Mouse (Mus musculus) liver, postnatal 0 days (tissue): ENCODE results near the gene Ece1.

Source experiments
- CTCF ChIP-seq: sonication (generic); IDR thresholded peaks from 2 replicates; pipeline ENCODE4 v1.5.1; 2016; ENCODE audit warnings: antibody characterized with exemption, low read depth
- EP300 ChIP-seq: IDR thresholded peaks from 2 replicates; pipeline ENCODE4 v1.6.1; 2016; ENCODE audit warnings: antibody characterized with exemption, low read depth, mild to moderate bottlenecking

GRCm38 (mm10) chr4:137921510-137921909 lies 59.5 kb downstream of the Ece1 start:
- TF ChIP-seq CTCF = no peak
- TF ChIP-seq EP300 = no peak
